Mouse (Mus musculus) megakaryocyte, embryonic 14.5 days (primary cell): ENCODE results near the gene Apoc2.

Experiments
- FLI1 ChIP-seq: IDR thresholded peaks from 2 replicates; pipeline ENCODE4 v1.6.1; 2012; ENCODE audit warnings: low read length, inconsistent platforms, mixed read lengths
- GATA1 ChIP-seq: IDR thresholded peaks from 3 replicates; pipeline ENCODE4 v1.6.1; 2012; ENCODE audit warnings: mixed read lengths, low read length, inconsistent platforms, borderline replicate concordance

- TF ChIP-seq GATA1 (no peak), FLI1 (no peak)
Observed at GRCm38 (mm10) chr7:19666750-19667149, 11.0 kb downstream of the Apoc2 start.
